Mouse (Mus musculus) liver, embryonic 14.5 days (tissue): ENCODE measurements around the gene Dmxl2.

Experiments used
- CTCF ChIP-seq: IDR thresholded peaks from 2 replicates; pipeline ENCODE4 v1.5.1; 2016; ENCODE audit warnings: antibody characterized with exemption, low read depth, control low read depth
- EP300 ChIP-seq: IDR thresholded peaks from 2 replicates; pipeline ENCODE4 v1.6.1; 2016; ENCODE audit warnings: antibody characterized with exemption, low read depth

DNA sequence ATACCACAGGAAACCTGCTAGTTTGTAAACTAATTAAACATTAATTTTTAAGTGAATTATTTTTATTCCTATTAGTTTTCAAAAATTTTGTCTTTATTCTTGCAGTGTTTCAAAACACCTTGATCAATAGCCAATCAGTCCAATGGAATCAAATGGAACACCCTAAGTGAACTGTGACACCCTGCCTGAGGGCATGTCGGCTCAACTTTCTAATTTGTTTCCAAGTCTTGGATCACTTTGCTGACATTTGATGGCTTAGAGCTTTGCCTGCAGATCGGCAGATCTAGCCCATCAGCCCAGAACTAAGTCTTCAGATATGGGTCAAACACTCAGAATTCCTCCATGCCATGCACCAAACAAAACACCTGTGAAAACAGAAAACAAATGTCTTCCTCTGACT lies 14.6 kb upstream of the Dmxl2 start:
- TF ChIP-seq CTCF (no peak), EP300 (no peak)
